Mouse (Mus musculus) limb, embryonic 12.5 days (tissue): ENCODE results near the gene Fam19a3. TPM values are rescaled to one million over a fixed set of nuclear protein-coding genes. Genes with fewer than 3 reads are reported as not detected.
A peak's percentile ranks its signal among the peaks of the same experiment; 100 is the strongest.

ENCODE experiments used
- ATAC-seq: fragments of 200-750 bp; cut with Nextera tagmentation; 2 replicates; pipeline ENCODE4 v1.8.0; 2017; ENCODE audit warnings: low read depth, moderate TSS enrichment; ENCODE audit not compliant: insufficient number of reproducible peaks, insufficient read depth, low FRiP score, low TSS enrichment
- H3K27ac ChIP-seq: fragments of 300-500 bp; sonication (generic); 2 replicates; pipeline ENCODE4 v1.5.1; 2016; ENCODE audit warnings: mild to moderate bottlenecking, moderate library complexity
- H3K27me3 ChIP-seq: fragments of 300-500 bp; sonication (generic); 2 replicates; pipeline ENCODE4 v1.6.1; 2016; ENCODE audit warnings: mild to moderate bottlenecking, moderate library complexity
- H3K36me3 ChIP-seq: fragments of 300-500 bp; sonication (generic); 2 replicates; pipeline ENCODE4 v1.6.1; 2016; ENCODE audit warnings: mild to moderate bottlenecking, moderate library complexity
- H3K4me1 ChIP-seq: fragments of 300-500 bp; sonication (generic); replicated peaks from 2 replicates; pipeline ENCODE4 v1.6.1; 2016
- H3K4me2 ChIP-seq: fragments of 300-500 bp; sonication (generic); 2 replicates; pipeline ENCODE4 v1.6.1; 2016; ENCODE audit warnings: mild to moderate bottlenecking, moderate library complexity
- H3K4me3 ChIP-seq: fragments of 300-500 bp; sonication (generic); replicated peaks from 2 replicates; pipeline ENCODE4 v1.5.1; 2016; ENCODE audit warnings: mild to moderate bottlenecking
- H3K9ac ChIP-seq: fragments of 300-500 bp; sonication (generic); replicated peaks from 2 replicates; pipeline ENCODE4 v1.6.1; 2016; ENCODE audit warnings: mild to moderate bottlenecking, moderate library complexity
- H3K9me3 ChIP-seq: fragments of 300-500 bp; sonication (generic); 2 replicates; pipeline ENCODE4 v1.6.1; 2016; ENCODE audit warnings: mild to moderate bottlenecking, moderate library complexity
- WGBS: fragments of 180-500 bp; shearing (Covaris S2); methylation state at CpG from one replicate; pipeline ENCODE4 v1.1.7; 2016; 5-methylcytosine and 5-hydroxymethylcytosine counted together
- polyA plus RNA-seq: library from polyadenylated mRNA; unstranded; fragments of >200 nt; fragmentation: Nextera tagmentation; extraction: Ambion mirVana; gene quantifications from 2 replicates; pipeline ENCODE4 v1.2.1, GENCODE M21; 2016

The Fam19a3 gene
- polyA plus RNA-seq, 1 experiment from 2014 or later: 0.85 TPM

GRCm38 (mm10) chr3:104780561-104781420 lies 849 bp downstream of the Fam19a3 start, which contains the start of gene Ppm1j:
Ppm1j (plus strand) TSS chr3:104781056.
- Histone ChIP-seq H3K9me3 (no peaks in the 10 kb centered on the region), H3K4me2 (peak within 1 kb of the TSS; percentile 97), H3K9ac (peak within 1 kb of the TSS; percentile 9; the same call in 1 of the 2 replicates), H3K36me3 (no peaks in the 10 kb centered on the region), H3K4me3 (peak within 1 kb of the TSS; percentile 52), H3K27me3 (peaks cover 97% of the 10 kb centered on the region), H3K4me1 (peaks cover 16% of the 10 kb centered on the region), H3K27ac (no peak within 1 kb of the TSS)
- ATAC-seq: peak; percentile 60
- under 1% methylated on average over 56 of the region's 56 CpGs for WGBS

GRCm38 (mm10) chr3:104779949-104780348 lies 1.7 kb downstream of the Fam19a3 start:
- Histone ChIP-seq H3K9me3 (no peaks in the 10 kb centered on the region), H3K9ac (no peak overlapping the region), H3K27ac (no peak overlapping the region), H3K4me1 (peaks cover 16% of the 10 kb centered on the region), H3K4me2 (no peak overlapping the region), H3K4me3 (no peak overlapping the region), H3K27me3 (peaks cover 93% of the 10 kb centered on the region), H3K36me3 (no peaks in the 10 kb centered on the region)
- under 1% methylated on average over 7 of the region's 7 CpGs for WGBS
- no peak for ATAC-seq

GRCm38 (mm10) chr3:104777342-104777741 lies 4.3 kb downstream of the Fam19a3 start:
- Histone ChIP-seq H3K36me3 (no peaks in the 10 kb centered on the region), H3K9me3 (no peaks in the 10 kb centered on the region), H3K4me1 (peaks cover 32% of the 10 kb centered on the region), H3K27ac (no peak overlapping the region), H3K27me3 (peaks cover 67% of the 10 kb centered on the region), H3K4me2 (peak overlapping the region; percentile 68), H3K4me3 (peak overlapping the region; percentile 42), H3K9ac (peak overlapping the region; percentile 24)
- ATAC-seq: peak; percentile 5; the same call in 1 of the 2 replicates
- WGBS: under 1% methylated on average over 20 of the region's 20 CpGs

GRCm38 (mm10) chr3:104773301-104773700 lies 8.3 kb downstream of the Fam19a3 start:
- Histone ChIP-seq H3K27me3 (peaks cover 31% of the 10 kb centered on the region), H3K27ac (peak overlapping the region; percentile 45; the same call in 1 of the 2 replicates), H3K4me3 (no peak overlapping the region), H3K9me3 (no peaks in the 10 kb centered on the region), H3K9ac (no peak overlapping the region), H3K4me2 (no peak overlapping the region), H3K4me1 (peaks cover 45% of the 10 kb centered on the region), H3K36me3 (no peaks in the 10 kb centered on the region)
- ATAC-seq: no peak
- WGBS: 64% methylated on average over 7 of the region's 7 CpGs

GRCm38 (mm10) chr3:104771460-104771859 lies 10.2 kb downstream of the Fam19a3 start:
- Histone ChIP-seq H3K36me3 (no peaks in the 10 kb centered on the region), H3K27me3 (peaks cover 14% of the 10 kb centered on the region), H3K27ac (peak overlapping the region; percentile 73), H3K9me3 (no peaks in the 10 kb centered on the region), H3K9ac (no peak overlapping the region), H3K4me1 (peaks cover 45% of the 10 kb centered on the region), H3K4me2 (no peak overlapping the region), H3K4me3 (no peak overlapping the region)
- 23% methylated on average over 6 of the region's 6 CpGs for WGBS
- ATAC-seq: no peak

GRCm38 (mm10) chr3:104770918-104771317 lies 10.7 kb downstream of the Fam19a3 start:
- H3K4me3 ChIP-seq: no peak overlapping the region
- WGBS: 19% methylated on average over 3 of the region's 3 CpGs
- H3K4me1 ChIP-seq: peaks cover 45% of the 10 kb centered on the region
- H3K9me3 ChIP-seq: no peaks in the 10 kb centered on the region
- no peak overlapping the region for H3K9ac ChIP-seq
- no peaks in the 10 kb centered on the region for H3K36me3 ChIP-seq
- peak; percentile 83 for ATAC-seq
- peaks cover 8% of the 10 kb centered on the region for H3K27me3 ChIP-seq
- H3K27ac ChIP-seq: peak overlapping the region; percentile 73
- no peak overlapping the region for H3K4me2 ChIP-seq

GRCm38 (mm10) chr3:104770035-104770434 lies 11.6 kb downstream of the Fam19a3 start:
- 68% methylated on average over 10 of the region's 10 CpGs for WGBS
- no peak for ATAC-seq
- no peak overlapping the region for H3K4me3 ChIP-seq
- no peaks in the 10 kb centered on the region for H3K36me3 ChIP-seq
- H3K27ac ChIP-seq: peak overlapping the region; percentile 73; the same call in 1 of the 2 replicates
- H3K4me1 ChIP-seq: peaks cover 45% of the 10 kb centered on the region
- H3K27me3 ChIP-seq: peaks cover 4% of the 10 kb centered on the region; the same call in 1 of the 2 replicates
- H3K9me3 ChIP-seq: no peaks in the 10 kb centered on the region
- no peak overlapping the region for H3K4me2 ChIP-seq
- no peak overlapping the region for H3K9ac ChIP-seq

GRCm38 (mm10) chr3:104769135-104769534 lies 12.5 kb downstream of the Fam19a3 start:
- no peak overlapping the region for H3K4me3 ChIP-seq
- H3K9me3 ChIP-seq: no peaks in the 10 kb centered on the region
- ATAC-seq: no peak
- H3K4me1 ChIP-seq: peaks cover 45% of the 10 kb centered on the region
- no peak overlapping the region for H3K4me2 ChIP-seq
- no peak overlapping the region for H3K27ac ChIP-seq
- H3K9ac ChIP-seq: no peak overlapping the region
- H3K36me3 ChIP-seq: no peaks in the 10 kb centered on the region
- peaks cover 4% of the 10 kb centered on the region; the same call in 1 of the 2 replicates for H3K27me3 ChIP-seq
- WGBS: 66% methylated on average over 3 of the region's 3 CpGs

GRCm38 (mm10) chr3:104767716-104768115 lies 13.9 kb downstream of the Fam19a3 start:
- no peak overlapping the region for H3K4me3 ChIP-seq
- H3K4me1 ChIP-seq: peaks cover 33% of the 10 kb centered on the region
- H3K27ac ChIP-seq: no peak overlapping the region
- peaks cover 7% of the 10 kb centered on the region for H3K27me3 ChIP-seq
- H3K9ac ChIP-seq: no peak overlapping the region
- WGBS: 81% methylated on average over 4 of the region's 4 CpGs
- no peaks in the 10 kb centered on the region for H3K9me3 ChIP-seq
- H3K4me2 ChIP-seq: no peak overlapping the region
- no peaks in the 10 kb centered on the region for H3K36me3 ChIP-seq
- ATAC-seq: no peak

- Histone ChIP-seq H3K4me2 (no peak overlapping the region), H3K9ac (no peak overlapping the region), H3K4me1 (peaks cover 27% of the 10 kb centered on the region), H3K9me3 (no peaks in the 10 kb centered on the region), H3K27me3 (peaks cover 8% of the 10 kb centered on the region), H3K36me3 (no peaks in the 10 kb centered on the region), H3K4me3 (no peak overlapping the region), H3K27ac (no peak overlapping the region)
- WGBS: 68% methylated on average over 2 of the region's 2 CpGs
- no peak for ATAC-seq
These were observed 14.5 kb downstream of the Fam19a3 start for GRCm38 (mm10) chr3:104767141-104767540.

- WGBS: 33% methylated on average over 4 of the region's 4 CpGs
These were observed 16.6 kb downstream of the Fam19a3 start for GRCm38 (mm10) chr3:104765021-104765420.

More at GRCm38 (mm10) chr3:104765021-104765420, 16.6 kb downstream of the Fam19a3 start:
- ATAC-seq: no peak
- no peaks in the 10 kb centered on the region for H3K9me3 ChIP-seq
- no peak overlapping the region for H3K4me2 ChIP-seq
- peaks cover 15% of the 10 kb centered on the region; the same call in 1 of the 2 replicates for H3K27me3 ChIP-seq
- H3K4me3 ChIP-seq: no peak overlapping the region
- no peak overlapping the region for H3K9ac ChIP-seq
- no peak overlapping the region for H3K27ac ChIP-seq
- peaks cover 7% of the 10 kb centered on the region; the same call in 1 of the 2 replicates for H3K4me1 ChIP-seq
- no peaks in the 10 kb centered on the region for H3K36me3 ChIP-seq
